Mouse (Mus musculus) CD8-positive naive resting alpha-beta T cell, adult 2 months (primary cell): ENCODE measurements around the gene Gm5108.

Experiments
- DNase-seq, 2 experiments: peaks; one replicate each; pipeline ENCODE4 v3.0.0; 2022; ENCODE audit warnings: low read depth in 2 of 2, low spot score in 2 of 2

Gene Gm5108

DNA sequence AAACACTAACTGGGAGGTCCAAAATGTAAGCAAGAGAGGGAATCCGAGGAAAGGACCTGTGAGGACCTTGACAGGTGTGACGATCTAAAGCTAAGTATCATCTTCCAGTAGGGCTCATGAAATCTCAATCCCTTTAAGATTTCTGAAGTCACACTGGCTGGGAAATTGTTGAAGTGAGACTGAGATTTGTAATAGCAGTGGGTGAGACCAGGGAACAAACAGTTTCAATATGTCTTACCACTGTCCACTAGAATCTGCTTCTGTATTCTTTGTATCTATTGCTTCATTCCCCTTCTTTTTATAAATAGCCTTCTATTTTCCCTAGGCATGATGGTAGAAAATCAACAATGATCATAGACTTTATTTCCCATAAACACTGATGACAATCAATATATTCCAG is 79.4 kb downstream of the Gm5108 start:
- DNase-seq = no peak
